Mouse (Mus musculus): ENCODE data around the gene Cfap99. TPM values are rescaled to one million over a fixed set of nuclear protein-coding genes. Genes with fewer than 3 reads are reported as not detected.

The Cfap99 gene
- polyA plus RNA-seq, 1 experiment from 2014 or later = 0.88 TPM

GRCm38 (mm10) chr5:34370022-34370823 lies 81.8 kb downstream of the Cfap99 start:
- no peak for ATAC-seq (ENCODE audit: insufficient number of reproducible peaks, low FRiP score, low TSS enrichment, low read depth)
- peaks cover 3% of the 10 kb centered on the region; the same call in 1 of the 2 replicates for H3K36me3 ChIP-seq
- WGBS = 1% methylated on average over 72 of the region's 114 CpGs
- no peaks in the 10 kb centered on the region for H3K27me3 ChIP-seq
- H3K27ac ChIP-seq (replicated peaks) = peak overlapping the region; percentile 71
- H3K4me1 ChIP-seq = peaks cover 16% of the 10 kb centered on the region
- peak overlapping the region; percentile 91 for H3K9ac ChIP-seq
- H3K9me3 ChIP-seq (replicated peaks) = no peaks in the 10 kb centered on the region
- H3K4me2 ChIP-seq (replicated peaks) = peak overlapping the region; percentile 54
- H3K4me3 ChIP-seq (replicated peaks) = peak overlapping the region; percentile 84

GRCm38 (mm10) chr5:34370840-34371239 lies 82.4 kb downstream of the Cfap99 start:
- ATAC-seq (ENCODE audit: insufficient number of reproducible peaks, low FRiP score, low TSS enrichment, low read depth) = no peak
- H3K9ac ChIP-seq = peak overlapping the region; percentile 91
- H3K9me3 ChIP-seq (replicated peaks) = no peaks in the 10 kb centered on the region
- H3K4me1 ChIP-seq = peaks cover 16% of the 10 kb centered on the region
- WGBS = 17% methylated on average over 8 of the region's 8 CpGs
- H3K27ac ChIP-seq (replicated peaks) = no peak overlapping the region
- H3K4me2 ChIP-seq (replicated peaks) = peak overlapping the region; percentile 54
- H3K36me3 ChIP-seq = no peaks in the 10 kb centered on the region
- no peaks in the 10 kb centered on the region for H3K27me3 ChIP-seq
- peak overlapping the region; percentile 84 for H3K4me3 ChIP-seq (replicated peaks)

- Histone ChIP-seq H3K4me1 (peaks cover 16% of the 10 kb centered on the region), H3K9me3 (replicated peaks) (no peaks in the 10 kb centered on the region), H3K27me3 (no peaks in the 10 kb centered on the region), H3K4me3 (replicated peaks) (no peak overlapping the region), H3K36me3 (no peaks in the 10 kb centered on the region), H3K4me2 (replicated peaks) (no peak overlapping the region), H3K9ac (no peak overlapping the region), H3K27ac (replicated peaks) (no peak overlapping the region)
- no peak for ATAC-seq (ENCODE audit: insufficient number of reproducible peaks, low FRiP score, low TSS enrichment, low read depth)
Observed at GRCm38 (mm10) chr5:34372141-34372540, 83.7 kb downstream of the Cfap99 start.

- peaks cover 16% of the 10 kb centered on the region for H3K4me1 ChIP-seq
- no peak overlapping the region for H3K27ac ChIP-seq (replicated peaks)
- H3K9ac ChIP-seq = no peak overlapping the region
- no peak overlapping the region for H3K4me3 ChIP-seq (replicated peaks)
- no peaks in the 10 kb centered on the region for H3K36me3 ChIP-seq
- no peaks in the 10 kb centered on the region for H3K9me3 ChIP-seq (replicated peaks)
- no peak for ATAC-seq (ENCODE audit: insufficient number of reproducible peaks, low FRiP score, low TSS enrichment, low read depth)
- no peaks in the 10 kb centered on the region for H3K27me3 ChIP-seq
- no peak overlapping the region for H3K4me2 ChIP-seq (replicated peaks)
Observed at GRCm38 (mm10) chr5:34372541-34372940, 84.1 kb downstream of the Cfap99 start.

Other genes starting within 250 kb of the Cfap99 start
- gene Poln, start 119.2 kb upstream of the Cfap99 start, polyA plus RNA-seq (2015; fragmentation: Nextera tagmentation; extraction: Ambion mirVana) = 2.7 and 3.4 TPM in 2 replicates
- 26.2 and 29.3 TPM in 2 replicates for gene Haus3, start 119.1 kb upstream of the Cfap99 start, polyA plus RNA-seq (2015; fragmentation: Nextera tagmentation; extraction: Ambion mirVana)
- gene Mxd4, start 100.9 kb upstream of the Cfap99 start, polyA plus RNA-seq (2015; fragmentation: Nextera tagmentation; extraction: Ambion mirVana) = 43.1 and 50.0 TPM in 2 replicates
- 0.84 and 1.2 TPM in 2 replicates for gene Zfyve28, start 151 bp upstream of the Cfap99 start, polyA plus RNA-seq (2015; fragmentation: Nextera tagmentation; extraction: Ambion mirVana)
- 142 and 147 TPM in 2 replicates for gene Rnf4, start 47.7 kb downstream of the Cfap99 start, polyA plus RNA-seq (2015; fragmentation: Nextera tagmentation; extraction: Ambion mirVana)
- gene Fam193a, start 81.3 kb downstream of the Cfap99 start, polyA plus RNA-seq (2015; fragmentation: Nextera tagmentation; extraction: Ambion mirVana) = 13.2 and 13.5 TPM in 2 replicates
- gene Tnip2, start 225.4 kb downstream of the Cfap99 start, polyA plus RNA-seq (2015; fragmentation: Nextera tagmentation; extraction: Ambion mirVana) = 29.1 and 34.4 TPM in 2 replicates
- gene Sh3bp2, start 237.2 kb downstream of the Cfap99 start, polyA plus RNA-seq (2015; fragmentation: Nextera tagmentation; extraction: Ambion mirVana) = 8.2 and 8.3 TPM in 2 replicates